Mouse (Mus musculus) cerebellum, postnatal 36 days (tissue): Measurements from ENCODE around the gene Gbx1.
A peak's percentile ranks its signal among the peaks of the same experiment; 100 is the strongest.

Source experiments
- DNase-seq, 2 experiments: peaks; one replicate each; pipeline ENCODE4 v3.0.0; 2021 to 2022; ENCODE audit warnings: mixed read lengths in 2 of 2

Gene Gbx1

GRCm38 (mm10) chr5:24524522-24524921 is 2.5 kb downstream of the Gbx1 start:
- DNase-seq = no peak

GRCm38 (mm10) chr5:24523806-24524205 is 3.2 kb downstream of the Gbx1 start:
- DNase-seq = no peak

GRCm38 (mm10) chr5:24521366-24521765 is 5.6 kb downstream of the Gbx1 start:
- no peak for DNase-seq

GRCm38 (mm10) chr5:24512271-24512670 is 14.7 kb downstream of the Gbx1 start:
- no peak for DNase-seq

- DNase-seq = no peak
These were observed 16.4 kb downstream of the Gbx1 start for GRCm38 (mm10) chr5:24510635-24511034.

- DNase-seq = no peak
These were observed 18.6 kb downstream of the Gbx1 start for GRCm38 (mm10) chr5:24508406-24508805.

GRCm38 (mm10) chr5:24505513-24505912 is 21.5 kb downstream of the Gbx1 start:
- no peak for DNase-seq

- DNase-seq = peak in 1 of 2 experiments; percentile 3
These were observed 24.2 kb downstream of the Gbx1 start for GRCm38 (mm10) chr5:24502786-24503185.

GRCm38 (mm10) chr5:24500851-24501250 is 26.2 kb downstream of the Gbx1 start:
- DNase-seq = peak in 1 of 2 experiments; percentile 41

- DNase-seq = no peak
These were observed 27.9 kb downstream of the Gbx1 start for GRCm38 (mm10) chr5:24499113-24499512.

GRCm38 (mm10) chr5:24497526-24497925 is 29.5 kb downstream of the Gbx1 start:
- no peak for DNase-seq

- no peak for DNase-seq
These were observed 30.2 kb downstream of the Gbx1 start for GRCm38 (mm10) chr5:24496756-24497155.

GRCm38 (mm10) chr5:24495019-24495418 is 32.0 kb downstream of the Gbx1 start:
- DNase-seq = no peak

- no peak for DNase-seq
These were observed 34.3 kb downstream of the Gbx1 start for GRCm38 (mm10) chr5:24492546-24493285.

- no peak for DNase-seq
These were observed 36.5 kb downstream of the Gbx1 start for GRCm38 (mm10) chr5:24490413-24490920.

GRCm38 (mm10) chr5:24486738-24487137 is 40.3 kb downstream of the Gbx1 start:
- DNase-seq = no peak

GRCm38 (mm10) chr5:24486097-24486496 is 40.9 kb downstream of the Gbx1 start:
- peak; percentile 94 for DNase-seq

GRCm38 (mm10) chr5:24484963-24485362 is 42.0 kb downstream of the Gbx1 start:
- no peak for DNase-seq

GRCm38 (mm10) chr5:24483326-24483725 is 43.7 kb downstream of the Gbx1 start:
- DNase-seq = peak; percentile 78 to 79

GRCm38 (mm10) chr5:24482247-24483079 is 44.5 kb downstream of the Gbx1 start:
- no peak for DNase-seq

- peak; percentile 74 to 75 for DNase-seq
These were observed 45.4 kb downstream of the Gbx1 start for GRCm38 (mm10) chr5:24481647-24482046.

GRCm38 (mm10) chr5:24477909-24478308 is 49.1 kb downstream of the Gbx1 start:
- no peak for DNase-seq

- DNase-seq = peak; percentile 51 to 56
These were observed 51.3 kb downstream of the Gbx1 start for GRCm38 (mm10) chr5:24475476-24476241.
